Mouse (Mus musculus) testis, adult 2 months (tissue): ENCODE data around the gene Tead3. TPM values are rescaled to one million over a fixed set of nuclear protein-coding genes. Genes with fewer than 3 reads are reported as not detected.

Experiments used
- H3K27ac ChIP-seq: fragments of 200-500 bp; 2 replicates; pipeline ENCODE4 v1.5.1; 2012; ENCODE audit warnings: low read depth, low read length; ENCODE audit not compliant: control insufficient read depth, insufficient read depth
- H3K27me3 ChIP-seq: fragments of 200-500 bp; 2 replicates; pipeline ENCODE4 v1.6.1; 2012; ENCODE audit warnings: mild to moderate bottlenecking, low read length, moderate library complexity; ENCODE audit not compliant: control insufficient read depth, insufficient read depth
- H3K36me3 ChIP-seq: fragments of 200-500 bp; 2 replicates; pipeline ENCODE4 v1.6.1; 2012; ENCODE audit warnings: mild to moderate bottlenecking, low read length; ENCODE audit not compliant: control insufficient read depth, insufficient read depth
- H3K4me1 ChIP-seq: fragments of 200-500 bp; 2 replicates; pipeline ENCODE4 v1.6.1; 2012; ENCODE audit warnings: low read length; ENCODE audit not compliant: control insufficient read depth, insufficient read depth
- H3K4me3 ChIP-seq: fragments of 200-500 bp; 2 replicates; pipeline ENCODE4 v1.5.1; 2012; ENCODE audit warnings: low read depth, mild to moderate bottlenecking, low read length, moderate library complexity, mixed read lengths; ENCODE audit not compliant: control insufficient read depth
- CTCF ChIP-seq: fragments of 200-500 bp; IDR thresholded peaks from 2 replicates; pipeline ENCODE4 v1.5.1; 2012; ENCODE audit warnings: low read depth, mild to moderate bottlenecking, inconsistent platforms, low read length, moderate library complexity; ENCODE audit not compliant: control insufficient read depth, insufficient read depth, insufficient replicate concordance
- POLR2A ChIP-seq: fragments of 200-500 bp; IDR thresholded peaks from 2 replicates; pipeline ENCODE4 v1.6.1; 2012; ENCODE audit warnings: low read depth, mild to moderate bottlenecking, inconsistent platforms, low read length, moderate library complexity; ENCODE audit not compliant: control insufficient read depth
- polyA plus RNA-seq: library from polyadenylated mRNA; depleted of rRNA; stranded (reverse); fragments of >200 nt; gene quantifications from 2 replicates; pipeline ENCODE4 v1.2.3, GENCODE M21; 2012

Gene Tead3
- polyA plus RNA-seq, 1 experiment: 3.2 TPM

GRCm38 (mm10) chr17:28321700-28322099 lies 28.9 kb downstream of the Tead3 start:
- TF ChIP-seq POLR2A: no peak
- H3K36me3 ChIP-seq: no peaks in the 10 kb centered on the region

GRCm38 (mm10) chr17:28317725-28318124 lies 32.9 kb downstream of the Tead3 start:
- Histone ChIP-seq H3K4me3 (no peak overlapping the region), H3K27me3 (no peaks in the 10 kb centered on the region), H3K27ac (no peak overlapping the region), H3K4me1 (peaks cover 6% of the 10 kb centered on the region), H3K36me3 (no peaks in the 10 kb centered on the region)
- TF ChIP-seq POLR2A: no peak
- no peak for TF ChIP-seq CTCF

More at GRCm38 (mm10) chr17:28321700-28322099, 28.9 kb downstream of the Tead3 start:
- Histone ChIP-seq H3K27me3 (no peaks in the 10 kb centered on the region), H3K4me1 (no peaks in the 10 kb centered on the region; the same call in 1 of the 2 replicates), H3K27ac (no peak overlapping the region), H3K4me3 (no peak overlapping the region)

GRCm38 (mm10) chr17:28317091-28317490 lies 33.5 kb downstream of the Tead3 start:
- peaks cover 6% of the 10 kb centered on the region for H3K4me1 ChIP-seq
- TF ChIP-seq POLR2A: no peak
- TF ChIP-seq CTCF: no peak
- no peak overlapping the region for H3K4me3 ChIP-seq
- no peaks in the 10 kb centered on the region for H3K27me3 ChIP-seq
- no peak overlapping the region for H3K27ac ChIP-seq
- no peaks in the 10 kb centered on the region for H3K36me3 ChIP-seq

GRCm38 (mm10) chr17:28316476-28316875 lies 34.1 kb downstream of the Tead3 start:
- Histone ChIP-seq H3K4me1 (peaks cover 6% of the 10 kb centered on the region), H3K27ac (no peak overlapping the region), H3K4me3 (no peak overlapping the region), H3K36me3 (no peaks in the 10 kb centered on the region), H3K27me3 (no peaks in the 10 kb centered on the region)
- no peak for TF ChIP-seq POLR2A
- peak; percentile 28; the same call in 1 of the 2 replicates for TF ChIP-seq CTCF

- Histone ChIP-seq H3K36me3 (no peaks in the 10 kb centered on the region), H3K4me3 (no peak overlapping the region)
These were observed 34.9 kb downstream of the Tead3 start for GRCm38 (mm10) chr17:28315611-28316160.

GRCm38 (mm10) chr17:28313880-28314225 lies 36.8 kb downstream of the Tead3 start:
- Histone ChIP-seq H3K27ac (no peak overlapping the region), H3K27me3 (no peaks in the 10 kb centered on the region)
- no peak for TF ChIP-seq CTCF
- no peak for TF ChIP-seq POLR2A

More at GRCm38 (mm10) chr17:28315611-28316160, 34.9 kb downstream of the Tead3 start:
- Histone ChIP-seq H3K27ac (no peak overlapping the region), H3K27me3 (no peaks in the 10 kb centered on the region), H3K4me1 (peaks cover 6% of the 10 kb centered on the region)
- no peak for TF ChIP-seq POLR2A

GRCm38 (mm10) chr17:28313212-28313879 lies 37.3 kb downstream of the Tead3 start, which contains the start of gene Fance:
Gene Fance, plus strand, starts transcription at chr17:28313519.
- Histone ChIP-seq H3K27ac (peak within 1 kb of the TSS; percentile 51), H3K4me1 (peaks cover 8% of the 10 kb centered on the region), H3K4me3 (peak within 1 kb of the TSS; percentile 82), H3K27me3 (no peaks in the 10 kb centered on the region), H3K36me3 (no peaks in the 10 kb centered on the region)
- no peak for TF ChIP-seq CTCF
- TF ChIP-seq POLR2A: peak; percentile 82

More at GRCm38 (mm10) chr17:28313880-28314225, 36.8 kb downstream of the Tead3 start:
- peak overlapping the region; percentile 82 for H3K4me3 ChIP-seq
- no peaks in the 10 kb centered on the region for H3K36me3 ChIP-seq
- peaks cover 6% of the 10 kb centered on the region for H3K4me1 ChIP-seq
